In genomic region chr8:70477269-70477982, GRCm38 (mm10) we compare ENCODE assay signal across 7 mouse cellular contexts. TPM values are rescaled to one million over a fixed set of nuclear protein-coding genes. Genes with fewer than 3 reads are reported as not detected.
DNase-seq lines count a peak whose midpoint lies in the region; ATAC-seq and TF ChIP-seq lines count a peak whose summit lies in the region.

No protein-coding gene starts in this region.

- H3K27ac ChIP-seq in embryonic facial prominence, embryonic 11.5 days (replicated peaks; ENCODE audit: low read depth, low read length), result no peak overlapping the region
- peak overlapping the region; percentile 39; the same call in 1 of the 2 replicates for H3K27ac ChIP-seq in intestine, embryonic 14.5 days (ENCODE audit: low read depth)
- peak overlapping the region; percentile 77 for H3K27ac ChIP-seq in lung, embryonic 15.5 days
- H3K27ac ChIP-seq in testis, adult 2 months (ENCODE audit: control insufficient read depth, insufficient read depth, low read depth, low read length), result peak overlapping the region; percentile 54

- no peak overlapping the region for H3K9ac ChIP-seq in embryonic facial prominence, embryonic 11.5 days (replicated peaks; ENCODE audit: low read length)
- no peak overlapping the region for H3K9ac ChIP-seq in intestine, embryonic 14.5 days (ENCODE audit: low read length)
- no peak overlapping the region for H3K9ac ChIP-seq in lung, embryonic 15.5 days

- H3K4me2 ChIP-seq in embryonic facial prominence, embryonic 11.5 days (ENCODE audit: low read depth, low read length), result peak overlapping the region; percentile 82; the same call in 1 of the 2 replicates
- H3K4me2 ChIP-seq in intestine, embryonic 14.5 days (ENCODE audit: low read length), result peak overlapping the region; percentile 90
- peak overlapping the region; percentile 62 for H3K4me2 ChIP-seq in lung, embryonic 15.5 days

- WGBS in embryonic facial prominence, embryonic 11.5 days, result under 1% methylated on average over 21 of the region's 21 CpGs
- WGBS in intestine, embryonic 14.5 days, result 3% methylated on average over 21 of the region's 21 CpGs
- 2% methylated on average over 21 of the region's 21 CpGs for whole genome bisulfite sequencing in lung, embryonic 15.5 days

- ATAC-seq in embryonic facial prominence, embryonic 11.5 days (replicated peaks; ENCODE audit: insufficient number of reproducible peaks, low FRiP score, low TSS enrichment, low read depth), result peak; percentile 39
- ATAC-seq in intestine, embryonic 14.5 days (replicated peaks; ENCODE audit: low FRiP score, low TSS enrichment, low read depth), result peak; percentile 50
- ATAC-seq in lung, embryonic 15.5 days (ENCODE audit: borderline replicate concordance, extremely low read depth, low FRiP score, low TSS enrichment), result peak; percentile 29

- no peak for TF ChIP-seq POLR2A in testis, adult 2 months (IDR thresholded peaks at IDR 0.05; ENCODE audit: control insufficient read depth, low read depth, low read length)

- TF ChIP-seq CTCF in testis, adult 2 months (IDR thresholded peaks at IDR 0.05; ENCODE audit: control insufficient read depth, insufficient read depth, insufficient replicate concordance, low read depth, low read length), result no peak

- peak overlapping the region; percentile 83 for H3K4me3 ChIP-seq in embryonic facial prominence, embryonic 11.5 days (ENCODE audit: low read depth, low read length)
- peak overlapping the region; percentile 67 for H3K4me3 ChIP-seq in intestine, embryonic 14.5 days (ENCODE audit: low read depth, low read length)
- peak overlapping the region; percentile 74 for H3K4me3 ChIP-seq in lung, embryonic 15.5 days
- H3K4me3 ChIP-seq in testis, adult 2 months (ENCODE audit: control insufficient read depth, low read depth, low read length), result peak overlapping the region; percentile 88

- DNase-seq in 3T3-L1 (ENCODE audit: low read depth, low spot score) (peak; percentile 86), A20 (ENCODE audit: low read depth, low spot score) (peak; percentile 81)
- peak; percentile 70 for DNase-seq in embryonic facial prominence, embryonic 11.5 days (ENCODE audit: low spot score)
- peak; percentile 70 for DNase-seq in intestine, embryonic 14.5 days (ENCODE audit: low spot score)
- no peak for DNase-seq in gastrocnemius, adult 18-20 months (ENCODE audit: low spot score)

- H3K9me3 ChIP-seq in embryonic facial prominence, embryonic 11.5 days (replicated peaks; ENCODE audit: control insufficient read depth, low read length), result no peaks in the 10 kb centered on the region
- no peaks in the 10 kb centered on the region for H3K9me3 ChIP-seq in intestine, embryonic 14.5 days (ENCODE audit: control insufficient read depth, low read length)
- H3K9me3 ChIP-seq in lung, embryonic 15.5 days, result no peaks in the 10 kb centered on the region

- H3K36me3 ChIP-seq in embryonic facial prominence, embryonic 11.5 days (replicated peaks; ENCODE audit: control insufficient read depth, insufficient read depth, low read depth, low read length), result no peaks in the 10 kb centered on the region
- no peaks in the 10 kb centered on the region for H3K36me3 ChIP-seq in intestine, embryonic 14.5 days (ENCODE audit: control insufficient read depth, insufficient read depth, low read length)
- no peaks in the 10 kb centered on the region for H3K36me3 ChIP-seq in lung, embryonic 15.5 days
- H3K36me3 ChIP-seq in testis, adult 2 months (ENCODE audit: control insufficient read depth, insufficient read depth, low read length), result no peaks in the 10 kb centered on the region

- H3K27me3 ChIP-seq in embryonic facial prominence, embryonic 11.5 days (ENCODE audit: control insufficient read depth, insufficient read depth, low read length), result no peaks in the 10 kb centered on the region
- H3K27me3 ChIP-seq in intestine, embryonic 14.5 days (replicated peaks; ENCODE audit: control insufficient read depth, insufficient read depth, low read length), result peaks cover 22% of the 10 kb centered on the region; the same call in 1 of the 2 replicates
- H3K27me3 ChIP-seq in lung, embryonic 15.5 days, result peaks cover 3% of the 10 kb centered on the region; the same call in 1 of the 2 replicates
- H3K27me3 ChIP-seq in testis, adult 2 months (ENCODE audit: control insufficient read depth, insufficient read depth, low read length), result no peaks in the 10 kb centered on the region

- H3K4me1 ChIP-seq in embryonic facial prominence, embryonic 11.5 days (ENCODE audit: control insufficient read depth, insufficient read depth, low read length), result no peaks in the 10 kb centered on the region
- H3K4me1 ChIP-seq in intestine, embryonic 14.5 days (replicated peaks; ENCODE audit: control insufficient read depth, insufficient read depth, low read length), result peaks cover 10% of the 10 kb centered on the region
- H3K4me1 ChIP-seq in lung, embryonic 15.5 days, result peaks cover 21% of the 10 kb centered on the region
- H3K4me1 ChIP-seq in testis, adult 2 months (ENCODE audit: control insufficient read depth, insufficient read depth, low read length), result peaks cover 18% of the 10 kb centered on the region

RNA-seq across cellular contexts. Expression of gene Klhl26, which starts 0.7 kb away (rescaled TPM):
- 15.4 and 17.9 TPM in 2 replicates for polyA plus RNA-seq in embryonic facial prominence, embryonic 11.5 days (2014; fragmentation: Nextera tagmentation; extraction: Ambion mirVana)
- 19.5 and 21.2 TPM in 2 replicates for polyA plus RNA-seq in intestine, embryonic 14.5 days (2014; fragmentation: Nextera tagmentation; extraction: Ambion mirVana)
- 26.2 and 27.1 TPM in 2 replicates for polyA plus RNA-seq in lung, embryonic 15.5 days (2015; fragmentation: Nextera tagmentation; extraction: Ambion mirVana)
- polyA plus RNA-seq in testis, adult 2 months (2012; rRNA removed), result 3.6 and 4.8 TPM in 2 replicates
- 1 to 10 TPM; 7.7 to 8.3 TPM for total RNA-seq in gastrocnemius, adult 18-20 months (2021)

RNA-seq across cellular contexts. Expression of gene Tmem59l, which starts 9.7 kb away (rescaled TPM):
- 25.4 and 25.7 TPM in 2 replicates for polyA plus RNA-seq in embryonic facial prominence, embryonic 11.5 days (2014; fragmentation: Nextera tagmentation; extraction: Ambion mirVana)
- polyA plus RNA-seq in intestine, embryonic 14.5 days (2014; fragmentation: Nextera tagmentation; extraction: Ambion mirVana), result 3.7 and 5.1 TPM in 2 replicates
- 6.5 and 6.6 TPM in 2 replicates for polyA plus RNA-seq in lung, embryonic 15.5 days (2015; fragmentation: Nextera tagmentation; extraction: Ambion mirVana)
- 62.6 and 62.9 TPM in 2 replicates for polyA plus RNA-seq in testis, adult 2 months (2012; rRNA removed)
- not detected for total RNA-seq in gastrocnemius, adult 18-20 months (2021)

RNA-seq across cellular contexts. Expression of gene Crlf1, which starts 15.5 kb away (rescaled TPM):
- 63.8 and 64.7 TPM in 2 replicates for polyA plus RNA-seq in embryonic facial prominence, embryonic 11.5 days (2014; fragmentation: Nextera tagmentation; extraction: Ambion mirVana)
- polyA plus RNA-seq in intestine, embryonic 14.5 days (2014; fragmentation: Nextera tagmentation; extraction: Ambion mirVana), result 1.4 and 1.9 TPM in 2 replicates
- 181 and 186 TPM in 2 replicates for polyA plus RNA-seq in lung, embryonic 15.5 days (2015; fragmentation: Nextera tagmentation; extraction: Ambion mirVana)
- polyA plus RNA-seq in testis, adult 2 months (2012; rRNA removed), result 126 and 137 TPM in 2 replicates
- 1 to 10 TPM; 2.8 to 2.9 TPM for total RNA-seq in gastrocnemius, adult 18-20 months (2021)

RNA-seq across cellular contexts. Expression of gene Rex1bd, which starts 29.1 kb away (rescaled TPM):
- polyA plus RNA-seq in embryonic facial prominence, embryonic 11.5 days (2014; fragmentation: Nextera tagmentation; extraction: Ambion mirVana), result 126 and 140 TPM in 2 replicates
- polyA plus RNA-seq in intestine, embryonic 14.5 days (2014; fragmentation: Nextera tagmentation; extraction: Ambion mirVana), result 130 and 136 TPM in 2 replicates
- 120 and 122 TPM in 2 replicates for polyA plus RNA-seq in lung, embryonic 15.5 days (2015; fragmentation: Nextera tagmentation; extraction: Ambion mirVana)
- polyA plus RNA-seq in testis, adult 2 months (2012; rRNA removed), result 23.9 and 26.9 TPM in 2 replicates
- 100 to 1,000 TPM; 170 TPM for total RNA-seq in gastrocnemius, adult 18-20 months (2021)

RNA-seq across cellular contexts. Expression of gene Uba52, which starts 33.2 kb away (rescaled TPM):
- polyA plus RNA-seq in embryonic facial prominence, embryonic 11.5 days (2014; fragmentation: Nextera tagmentation; extraction: Ambion mirVana), result 783 and 884 TPM in 2 replicates
- 1,195 and 1,247 TPM in 2 replicates for polyA plus RNA-seq in intestine, embryonic 14.5 days (2014; fragmentation: Nextera tagmentation; extraction: Ambion mirVana)
- 909 and 953 TPM in 2 replicates for polyA plus RNA-seq in lung, embryonic 15.5 days (2015; fragmentation: Nextera tagmentation; extraction: Ambion mirVana)
- 768 and 853 TPM in 2 replicates for polyA plus RNA-seq in testis, adult 2 months (2012; rRNA removed)
- total RNA-seq in gastrocnemius, adult 18-20 months (2021), result 100 to 1,000 TPM; 841 to 913 TPM

Comparison
In these comparisons a context has a peak if more than half of its experiments do, and no peak if none do; other contexts are left out.
1. RNA of gene Crlf1, which starts 15.5 kb away (polyA plus RNA-seq): 181 to 186 TPM in lung, embryonic 15.5 days, 126 to 137 TPM in testis, adult 2 months and 63.8 to 64.7 TPM in embryonic facial prominence, embryonic 11.5 days; 1.4 to 1.9 TPM in intestine, embryonic 14.5 days; every median in the first group is over 10 times any median in the second.
2. Peak in every context shown above with its lines, with median percentiles within 50 percentile points of each other: ATAC-seq, H3K4me2 ChIP-seq and H3K4me3 ChIP-seq.